Mouse (Mus musculus): ENCODE results near the gene Pym1. TPM values are rescaled to one million over a fixed set of nuclear protein-coding genes. Genes with fewer than 3 reads are reported as not detected.

The Pym1 gene
- polyA plus RNA-seq, 1 experiment from 2014 or later: 22.1 TPM

GRCm38 (mm10) chr10:128793258-128793657, 45.6 kb downstream of the Pym1 start:
- Histone ChIP-seq H3K4me2 (no peak overlapping the region), H3K4me3 (no peak overlapping the region), H3K9ac (no peak overlapping the region), H3K27me3 (replicated peaks) (no peaks in the 10 kb centered on the region), H3K4me1 (peaks cover 14% of the 10 kb centered on the region), H3K27ac (replicated peaks) (no peak overlapping the region), H3K9me3 (no peaks in the 10 kb centered on the region), H3K36me3 (peaks cover 9% of the 10 kb centered on the region)
- WGBS: 91% methylated on average over 1 of the region's 1 CpGs
- no peak for ATAC-seq (ENCODE audit: extremely low read depth, insufficient number of reproducible peaks, low FRiP score, low TSS enrichment)

GRCm38 (mm10) chr10:128794391-128794790, 46.7 kb downstream of the Pym1 start:
- no peak overlapping the region for H3K9ac ChIP-seq
- WGBS: 72% methylated on average over 5 of the region's 5 CpGs
- peaks cover 20% of the 10 kb centered on the region for H3K36me3 ChIP-seq
- H3K4me1 ChIP-seq: peaks cover 14% of the 10 kb centered on the region
- H3K27ac ChIP-seq (replicated peaks): no peak overlapping the region
- H3K4me2 ChIP-seq: no peak overlapping the region
- H3K9me3 ChIP-seq: no peaks in the 10 kb centered on the region
- no peaks in the 10 kb centered on the region for H3K27me3 ChIP-seq (replicated peaks)
- no peak for ATAC-seq (ENCODE audit: extremely low read depth, insufficient number of reproducible peaks, low FRiP score, low TSS enrichment)
- no peak overlapping the region for H3K4me3 ChIP-seq

GRCm38 (mm10) chr10:128795581-128795980, 47.9 kb downstream of the Pym1 start:
- Histone ChIP-seq H3K27ac (replicated peaks) (no peak overlapping the region), H3K4me1 (peaks cover 14% of the 10 kb centered on the region), H3K9ac (no peak overlapping the region), H3K36me3 (peaks cover 32% of the 10 kb centered on the region), H3K4me2 (no peak overlapping the region), H3K27me3 (replicated peaks) (no peaks in the 10 kb centered on the region), H3K4me3 (no peak overlapping the region), H3K9me3 (no peaks in the 10 kb centered on the region)
- ATAC-seq (ENCODE audit: extremely low read depth, insufficient number of reproducible peaks, low FRiP score, low TSS enrichment): no peak
- 90% methylated on average over 3 of the region's 3 CpGs for WGBS

- H3K4me3 ChIP-seq: no peak overlapping the region
- H3K27ac ChIP-seq (replicated peaks): no peak overlapping the region
- no peaks in the 10 kb centered on the region for H3K9me3 ChIP-seq
- no peak for ATAC-seq (ENCODE audit: extremely low read depth, insufficient number of reproducible peaks, low FRiP score, low TSS enrichment)
- 83% methylated on average over 8 of the region's 8 CpGs for WGBS
- H3K27me3 ChIP-seq (replicated peaks): no peaks in the 10 kb centered on the region
- no peak overlapping the region for H3K9ac ChIP-seq
- peaks cover 50% of the 10 kb centered on the region for H3K36me3 ChIP-seq
- peaks cover 32% of the 10 kb centered on the region for H3K4me1 ChIP-seq
- H3K4me2 ChIP-seq: no peak overlapping the region
Measured at GRCm38 (mm10) chr10:128798676-128799075, 51.0 kb downstream of the Pym1 start.

- Histone ChIP-seq H3K36me3 (peaks cover 58% of the 10 kb centered on the region), H3K4me2 (peak overlapping the region; percentile 78), H3K9ac (peak overlapping the region; percentile 92), H3K27me3 (replicated peaks) (no peaks in the 10 kb centered on the region), H3K4me3 (peak overlapping the region; percentile 77; the same call in 1 of the 2 replicates), H3K27ac (replicated peaks) (no peak overlapping the region), H3K9me3 (no peaks in the 10 kb centered on the region), H3K4me1 (peaks cover 29% of the 10 kb centered on the region)
- WGBS: 82% methylated on average over 16 of the region's 16 CpGs
- no peak for ATAC-seq (ENCODE audit: extremely low read depth, insufficient number of reproducible peaks, low FRiP score, low TSS enrichment)
Measured at GRCm38 (mm10) chr10:128801981-128802495, 54.3 kb downstream of the Pym1 start.

- peak overlapping the region; percentile 92 for H3K9ac ChIP-seq
- peaks cover 38% of the 10 kb centered on the region for H3K4me1 ChIP-seq
- no peaks in the 10 kb centered on the region for H3K27me3 ChIP-seq (replicated peaks)
- H3K9me3 ChIP-seq: no peaks in the 10 kb centered on the region
- peak overlapping the region; percentile 78 for H3K4me2 ChIP-seq
- H3K4me3 ChIP-seq: peak overlapping the region; percentile 77
- peaks cover 61% of the 10 kb centered on the region for H3K36me3 ChIP-seq
- ATAC-seq (ENCODE audit: extremely low read depth, insufficient number of reproducible peaks, low FRiP score, low TSS enrichment): no peak
- 54% methylated on average over 4 of the region's 4 CpGs for WGBS
- H3K27ac ChIP-seq (replicated peaks): peak overlapping the region; percentile 97
Measured at GRCm38 (mm10) chr10:128802956-128803355, 55.3 kb downstream of the Pym1 start.

GRCm38 (mm10) chr10:128803361-128803760, 55.7 kb downstream of the Pym1 start:
- no peaks in the 10 kb centered on the region for H3K9me3 ChIP-seq
- H3K27ac ChIP-seq (replicated peaks): peak overlapping the region; percentile 97
- H3K27me3 ChIP-seq (replicated peaks): no peaks in the 10 kb centered on the region
- 9% methylated on average over 6 of the region's 6 CpGs for WGBS
- ATAC-seq (ENCODE audit: extremely low read depth, insufficient number of reproducible peaks, low FRiP score, low TSS enrichment): no peak
- peak overlapping the region; percentile 77 for H3K4me3 ChIP-seq
- peak overlapping the region; percentile 78 for H3K4me2 ChIP-seq
- peak overlapping the region; percentile 92 for H3K9ac ChIP-seq
- H3K36me3 ChIP-seq: peaks cover 61% of the 10 kb centered on the region
- peaks cover 42% of the 10 kb centered on the region for H3K4me1 ChIP-seq

- Histone ChIP-seq H3K36me3 (peaks cover 60% of the 10 kb centered on the region), H3K4me1 (peaks cover 47% of the 10 kb centered on the region), H3K9me3 (no peaks in the 10 kb centered on the region), H3K27ac (replicated peaks) (peak within 1 kb of the TSS; percentile 97), H3K27me3 (replicated peaks) (no peaks in the 10 kb centered on the region), H3K4me2 (peak within 1 kb of the TSS; percentile 78), H3K4me3 (peak within 1 kb of the TSS; percentile 77), H3K9ac (peak within 1 kb of the TSS; percentile 92)
- WGBS: under 1% methylated on average over 14 of the region's 14 CpGs
- no peak for ATAC-seq (ENCODE audit: extremely low read depth, insufficient number of reproducible peaks, low FRiP score, low TSS enrichment)
Measured at GRCm38 (mm10) chr10:128803771-128804270, 56.1 kb downstream of the Pym1 start, which contains the start of gene Dnajc14. Gene Dnajc14 (plus strand): TSS chr10:128804062.

GRCm38 (mm10) chr10:128804271-128805091, 56.8 kb downstream of the Pym1 start, which contains the start of gene Tmem198b:
Gene Tmem198b (minus strand): TSS chr10:128804370.
- Histone ChIP-seq H3K4me1 (peaks cover 54% of the 10 kb centered on the region), H3K36me3 (peaks cover 59% of the 10 kb centered on the region)

GRCm38 (mm10) chr10:128805092-128806000, 57.7 kb downstream of the Pym1 start:
- Histone ChIP-seq H3K36me3 (peaks cover 59% of the 10 kb centered on the region), H3K9me3 (no peaks in the 10 kb centered on the region), H3K4me1 (peaks cover 55% of the 10 kb centered on the region), H3K27me3 (replicated peaks) (no peaks in the 10 kb centered on the region), H3K9ac (peak overlapping the region; percentile 92), H3K4me3 (peak overlapping the region; percentile 77), H3K27ac (replicated peaks) (peak overlapping the region; percentile 97), H3K4me2 (peak overlapping the region; percentile 78)
- ATAC-seq (ENCODE audit: extremely low read depth, insufficient number of reproducible peaks, low FRiP score, low TSS enrichment): peak; percentile 90
- WGBS: under 1% methylated on average over 69 of the region's 70 CpGs

More at GRCm38 (mm10) chr10:128804271-128805091, 56.8 kb downstream of the Pym1 start, which contains the start of gene Tmem198b:
- H3K9ac ChIP-seq: peak within 1 kb of the TSS; percentile 92
- peak; percentile 47 for ATAC-seq (ENCODE audit: extremely low read depth, insufficient number of reproducible peaks, low FRiP score, low TSS enrichment)
- H3K4me2 ChIP-seq: peak within 1 kb of the TSS; percentile 78
- under 1% methylated on average over 28 of the region's 28 CpGs for WGBS
- H3K27me3 ChIP-seq (replicated peaks): no peaks in the 10 kb centered on the region
- H3K4me3 ChIP-seq: peak within 1 kb of the TSS; percentile 77
- no peaks in the 10 kb centered on the region for H3K9me3 ChIP-seq
- H3K27ac ChIP-seq (replicated peaks): peak within 1 kb of the TSS; percentile 97

Measured in heart, embryonic 13.5 days (tissue).